Mouse (Mus musculus) liver, adult (tissue): ENCODE results near the gene Mvb12b.

Experiments used
- GATA4 ChIP-seq: IDR thresholded peaks from 2 replicates; pipeline ENCODE4 v1.6.1; 2014; ENCODE audit warnings: mild to moderate bottlenecking, low read length; ENCODE audit not compliant: insufficient replicate concordance

Mvb12b gene

DNA sequence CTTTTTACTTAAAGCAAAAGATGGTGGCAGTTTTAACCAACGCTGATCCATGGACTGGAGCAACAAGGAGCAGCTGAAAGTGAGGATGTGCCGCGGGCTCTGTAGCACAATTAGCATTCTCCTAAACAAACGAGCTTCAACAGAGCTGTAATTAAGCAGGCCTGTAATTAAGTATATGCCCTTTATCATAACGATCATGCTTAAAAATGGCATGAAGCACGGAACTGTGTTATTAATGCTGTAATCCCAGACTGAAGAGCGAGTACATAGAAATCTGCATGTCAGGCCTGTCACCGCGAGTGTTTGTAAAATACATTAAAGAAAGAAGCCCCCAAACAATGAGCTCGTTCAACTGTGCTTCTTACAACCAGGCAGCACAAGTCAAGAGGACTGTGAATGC lies 128.3 kb downstream of the Mvb12b start:
- no peak for TF ChIP-seq GATA4

DNA sequence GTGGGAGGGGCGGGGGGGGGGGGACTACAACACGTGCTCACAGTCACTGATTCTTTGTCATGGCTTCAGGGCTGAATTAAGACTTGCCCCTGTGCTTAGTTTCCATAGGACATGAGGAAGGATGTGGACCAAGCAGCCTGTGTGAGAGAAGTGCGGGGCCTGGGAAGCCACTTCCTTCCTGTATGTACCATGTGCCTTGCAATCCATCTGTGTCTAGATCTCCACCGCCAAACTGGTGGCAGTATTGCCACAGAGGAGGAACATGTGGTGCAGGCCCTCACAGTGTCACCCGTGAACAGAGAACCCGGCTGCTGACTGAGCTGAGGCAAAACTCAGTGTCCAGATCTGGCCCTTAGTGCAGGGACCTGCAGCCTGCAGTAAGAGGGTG lies 132.1 kb downstream of the Mvb12b start:
- TF ChIP-seq GATA4, result no peak

DNA sequence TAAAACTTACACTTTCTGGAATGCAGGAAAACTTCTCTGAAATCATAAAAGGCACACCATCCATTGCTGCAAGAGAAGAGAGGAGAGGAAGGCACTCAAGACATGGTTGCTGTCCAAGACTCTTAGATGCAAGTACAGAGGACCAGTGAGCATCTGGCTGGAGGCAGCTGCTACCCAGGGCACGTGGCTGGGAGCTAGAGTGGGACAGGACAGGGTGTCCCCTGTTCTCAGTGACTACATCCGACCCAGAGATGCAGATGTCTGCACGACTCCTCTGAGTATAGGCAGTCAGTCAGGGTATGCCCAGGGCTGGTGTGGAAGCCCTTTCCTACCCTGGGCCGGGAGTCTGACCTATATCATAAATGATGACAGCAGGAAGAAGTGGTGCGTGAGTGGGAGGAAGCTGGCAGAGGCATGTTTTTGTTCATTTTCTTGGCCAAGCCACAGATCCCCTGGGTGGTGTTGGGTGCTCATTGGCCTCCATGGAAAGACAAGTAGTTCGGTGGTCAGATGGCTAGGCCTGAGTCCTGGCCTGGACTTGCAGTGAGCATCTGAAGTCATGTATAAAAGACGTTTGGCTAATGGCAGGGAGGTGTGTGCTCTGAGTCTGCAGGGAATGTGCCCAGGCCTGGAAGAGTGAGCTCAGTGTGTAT lies 132.6 kb downstream of the Mvb12b start:
- no peak for TF ChIP-seq GATA4

DNA sequence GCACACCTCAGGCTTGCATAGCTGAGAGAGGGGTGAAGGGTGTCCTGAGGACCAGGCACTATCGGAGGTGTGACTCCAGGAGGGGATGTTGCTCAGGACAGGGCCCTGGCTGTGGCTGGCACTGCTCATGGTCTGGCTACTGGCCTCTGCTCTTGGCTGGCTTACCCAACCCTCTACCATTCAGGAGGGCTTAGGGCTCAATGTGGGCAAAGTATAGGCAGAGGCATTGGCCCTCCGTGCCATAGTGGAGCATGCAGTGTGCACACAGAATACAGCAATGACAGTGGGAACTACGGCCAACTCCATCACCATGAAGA lies 133.5 kb downstream of the Mvb12b start:
- no peak for TF ChIP-seq GATA4

DNA sequence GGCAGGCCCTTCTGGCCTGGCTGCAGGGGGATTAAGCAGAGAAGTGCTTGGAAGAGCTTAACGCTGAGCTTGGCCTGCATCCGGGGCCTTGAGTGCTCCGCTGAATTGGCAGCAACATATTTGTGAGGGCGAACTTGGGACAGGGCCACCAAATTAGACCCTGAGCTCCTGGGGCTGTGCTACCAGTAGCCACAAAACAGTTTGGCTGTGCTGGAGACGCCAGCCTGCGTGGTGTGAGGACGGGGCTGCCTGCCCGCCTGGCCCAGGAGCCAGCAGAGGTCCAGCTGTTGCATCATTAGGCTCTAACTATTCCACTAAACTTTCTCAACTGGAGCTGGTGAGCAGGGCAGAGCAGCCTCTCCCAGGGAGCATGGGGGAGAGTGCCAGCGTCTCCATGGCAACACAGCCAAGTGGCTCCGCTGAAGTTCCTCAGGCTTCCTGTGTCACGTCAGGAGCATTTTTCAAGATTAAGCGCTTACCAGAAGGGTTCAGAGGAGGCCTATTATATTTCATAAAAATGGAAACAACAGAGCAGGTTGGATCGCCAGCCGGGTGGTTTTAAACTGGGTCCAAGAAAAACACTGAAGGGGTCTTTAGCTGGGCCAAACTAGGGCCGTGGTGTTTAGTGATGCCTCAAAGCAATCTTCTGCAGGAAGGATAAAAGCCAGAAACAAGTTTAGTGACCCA lies 134.0 kb downstream of the Mvb12b start:
- no peak; the same call in 1 of the 2 replicates for TF ChIP-seq GATA4

DNA sequence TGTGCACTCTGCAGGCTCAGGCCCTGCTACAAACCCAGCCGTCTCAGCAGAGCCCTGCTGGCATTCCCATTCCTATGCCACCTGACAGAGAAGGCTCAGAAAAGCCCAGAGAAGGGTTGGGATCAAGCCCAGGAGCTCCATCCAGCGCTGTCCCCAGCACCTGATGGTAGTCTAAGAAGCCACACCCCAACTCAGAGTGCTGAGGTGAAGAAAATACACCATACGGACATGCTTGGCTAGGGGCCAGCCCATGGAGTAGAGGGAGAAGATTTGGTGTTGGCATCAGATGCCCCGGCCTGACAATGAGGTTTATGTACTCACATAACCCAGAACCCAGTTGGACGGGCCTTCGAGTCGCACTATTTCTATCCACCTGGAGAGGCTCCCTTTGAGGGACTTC lies 137.1 kb downstream of the Mvb12b start:
- TF ChIP-seq GATA4, result no peak

DNA sequence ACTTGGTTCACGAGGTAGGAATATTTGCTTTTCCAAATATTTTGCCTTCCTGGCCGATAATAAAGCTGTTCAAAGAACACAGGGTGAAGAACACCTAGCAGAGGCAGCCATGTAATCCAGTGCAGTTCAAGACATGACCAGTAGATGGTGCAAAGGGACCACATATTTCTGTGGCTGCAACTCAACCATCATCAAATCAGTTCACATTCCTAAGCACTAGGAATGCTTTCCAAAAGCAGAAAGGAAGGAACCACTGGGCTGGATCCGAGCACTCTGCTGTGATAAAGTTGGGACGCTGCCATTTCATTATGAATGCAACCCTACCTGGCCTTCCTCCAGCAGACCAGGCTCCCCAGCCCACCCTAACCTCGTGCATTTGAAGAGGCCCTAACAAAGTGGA lies 141.3 kb downstream of the Mvb12b start:
- TF ChIP-seq GATA4, result no peak

DNA sequence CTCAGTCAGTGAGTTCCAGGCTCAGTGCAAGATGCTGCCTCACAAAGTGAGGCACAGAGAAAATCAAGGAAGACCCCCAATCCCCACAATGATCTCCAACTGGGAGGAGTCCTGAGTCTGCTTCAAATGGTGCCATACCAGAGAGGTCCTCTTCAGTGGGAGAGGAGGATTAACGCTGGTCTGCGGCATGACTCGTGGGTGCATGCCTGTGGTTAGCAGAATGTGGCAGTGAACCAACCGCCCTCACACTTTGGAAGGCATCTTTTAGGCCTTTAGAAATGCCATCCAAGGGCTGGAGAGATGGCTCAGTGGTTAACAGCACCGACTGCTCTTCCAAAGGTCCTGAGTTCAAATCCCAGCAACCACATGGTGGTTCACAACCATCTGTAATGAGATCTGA lies 142.0 kb downstream of the Mvb12b start:
- no peak for TF ChIP-seq GATA4

DNA sequence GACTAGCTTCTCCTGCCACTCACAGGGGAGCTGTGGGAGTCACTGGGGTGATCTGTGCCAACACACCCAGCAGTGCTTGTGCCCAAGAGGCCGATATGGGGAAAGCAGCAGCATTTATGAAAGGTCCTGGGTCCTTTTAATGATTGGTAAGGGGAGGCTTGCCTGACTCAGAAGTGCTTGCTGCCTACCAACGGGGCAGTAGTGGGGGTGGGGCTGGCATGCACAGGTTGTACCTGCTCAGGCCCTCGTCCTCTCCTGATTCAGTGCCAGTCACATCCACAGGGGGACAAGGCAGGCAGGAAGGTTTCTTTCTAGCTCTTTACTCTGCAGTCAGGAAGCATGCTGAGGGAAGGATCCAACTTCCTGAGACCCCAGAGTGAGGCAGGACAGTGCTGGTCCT lies 150.6 kb downstream of the Mvb12b start:
- TF ChIP-seq GATA4, result no peak

DNA sequence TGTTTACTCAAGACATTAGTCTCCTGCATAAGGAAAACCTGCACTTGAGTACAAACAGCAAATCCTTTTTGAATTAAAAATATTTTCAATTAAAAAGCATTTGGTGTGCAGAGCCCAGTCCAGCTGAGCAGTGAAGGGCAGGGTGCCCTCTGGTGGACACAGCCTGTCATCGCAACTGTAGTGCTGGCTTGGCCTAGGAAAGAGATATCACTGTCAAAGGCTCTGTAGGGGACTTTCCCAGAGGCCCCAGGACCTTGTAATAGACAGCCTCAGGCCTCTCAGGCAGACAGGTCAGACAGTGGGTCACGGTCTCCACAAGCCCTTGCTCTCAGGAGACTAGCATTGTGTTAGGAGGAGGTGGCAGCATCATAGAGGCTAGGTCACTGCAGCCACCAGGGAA lies 151.0 kb downstream of the Mvb12b start:
- TF ChIP-seq GATA4, result no peak

DNA sequence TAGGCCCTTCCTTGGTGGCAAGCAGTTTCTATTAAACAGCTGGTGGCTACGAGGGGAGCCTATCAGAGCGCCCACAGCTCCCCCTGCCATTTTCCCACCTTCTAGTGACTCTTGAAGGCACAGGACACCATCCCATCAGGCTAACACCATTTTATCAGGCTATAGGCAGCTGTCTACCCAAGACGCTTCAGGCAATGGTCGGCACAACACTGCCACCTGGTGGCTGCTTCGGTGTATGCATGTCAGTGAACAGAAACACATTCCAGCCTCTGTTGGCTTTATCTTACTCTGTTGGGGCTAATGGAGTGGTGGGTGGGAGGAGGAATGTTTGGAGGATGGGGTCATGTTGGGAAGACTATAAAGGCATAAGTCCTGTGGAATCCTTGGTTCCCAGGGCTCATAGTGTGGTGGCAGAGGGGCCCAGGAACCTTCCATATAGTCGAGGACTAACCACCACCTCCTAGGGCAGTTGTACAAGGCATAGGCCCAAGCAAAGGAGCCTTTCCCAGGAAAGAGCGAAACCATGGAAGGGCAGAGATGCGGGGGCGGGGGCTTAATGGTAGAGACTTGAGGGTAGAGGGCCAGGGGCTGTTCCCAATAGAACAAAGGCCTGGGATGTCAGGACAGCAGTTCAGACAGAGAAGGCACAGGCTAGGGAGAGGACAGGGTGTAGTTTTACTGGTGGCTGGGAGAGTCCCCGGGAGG lies 152.8 kb downstream of the Mvb12b start:
- no peak for TF ChIP-seq GATA4

DNA sequence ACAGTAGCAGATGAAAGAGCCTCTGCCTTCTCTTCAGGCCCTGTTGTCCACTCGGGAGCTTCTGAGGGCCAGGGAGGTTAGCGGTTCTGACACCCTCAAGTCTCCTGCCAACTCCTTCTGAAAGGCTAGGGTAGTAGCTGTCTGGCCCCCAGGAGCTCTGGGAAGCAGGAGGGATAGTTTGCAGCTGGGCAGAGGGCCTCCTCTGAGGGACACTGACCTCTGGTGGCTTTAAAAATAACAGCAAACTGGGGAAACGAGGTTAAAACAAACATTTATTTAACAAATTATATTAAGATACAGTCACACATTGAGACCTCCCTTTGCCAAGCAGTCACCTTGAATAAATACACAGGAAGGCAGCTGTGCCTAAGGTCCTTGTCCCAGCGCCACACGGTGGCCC lies 158.0 kb downstream of the Mvb12b start:
- no peak for TF ChIP-seq GATA4

DNA sequence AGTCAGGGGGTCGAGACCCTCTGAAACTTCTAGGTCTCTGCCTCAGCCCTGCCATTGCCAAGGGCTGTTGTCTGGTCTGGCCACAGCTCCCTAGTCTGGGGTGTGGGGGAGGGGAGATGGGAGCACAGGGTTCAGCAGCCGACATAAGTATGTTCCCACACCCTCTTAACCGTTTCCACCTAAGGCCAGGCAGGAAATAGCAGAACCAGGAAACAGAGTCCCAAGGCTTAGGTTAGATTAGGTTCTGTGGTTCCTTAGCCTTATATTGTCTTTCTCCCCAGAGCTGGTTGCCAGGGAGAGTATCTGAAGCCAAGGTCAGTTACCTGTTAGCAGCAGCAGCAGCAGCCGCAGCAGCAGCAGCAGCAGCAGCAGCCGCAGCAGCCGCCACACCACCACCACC lies 160.5 kb downstream of the Mvb12b start:
- no peak for TF ChIP-seq GATA4

DNA sequence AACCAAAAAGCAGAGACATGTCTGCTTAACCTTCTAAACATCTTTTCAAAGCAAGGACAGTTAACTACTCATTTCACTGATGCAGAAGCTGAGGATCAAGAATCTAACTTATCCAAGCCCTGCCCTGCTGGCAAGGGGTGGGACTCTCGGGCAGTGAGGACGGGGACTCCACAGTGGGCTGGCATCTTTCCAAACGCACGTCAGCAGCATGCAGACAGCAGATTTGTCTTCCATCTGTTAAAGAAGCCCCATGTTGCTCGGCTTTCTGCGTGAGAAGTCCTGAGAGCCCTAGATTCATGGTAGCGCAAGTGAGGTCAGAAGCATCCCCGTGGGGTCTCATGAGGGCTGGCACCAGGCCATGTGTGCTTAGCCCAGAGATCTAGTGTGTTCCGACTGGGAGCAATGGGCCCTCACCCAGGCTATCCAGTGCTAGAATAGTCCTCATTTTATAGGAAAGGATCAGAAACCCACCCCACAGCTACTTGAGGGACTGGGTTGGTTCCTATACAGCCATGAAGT lies 167.3 kb downstream of the Mvb12b start:
- no peak for TF ChIP-seq GATA4

DNA sequence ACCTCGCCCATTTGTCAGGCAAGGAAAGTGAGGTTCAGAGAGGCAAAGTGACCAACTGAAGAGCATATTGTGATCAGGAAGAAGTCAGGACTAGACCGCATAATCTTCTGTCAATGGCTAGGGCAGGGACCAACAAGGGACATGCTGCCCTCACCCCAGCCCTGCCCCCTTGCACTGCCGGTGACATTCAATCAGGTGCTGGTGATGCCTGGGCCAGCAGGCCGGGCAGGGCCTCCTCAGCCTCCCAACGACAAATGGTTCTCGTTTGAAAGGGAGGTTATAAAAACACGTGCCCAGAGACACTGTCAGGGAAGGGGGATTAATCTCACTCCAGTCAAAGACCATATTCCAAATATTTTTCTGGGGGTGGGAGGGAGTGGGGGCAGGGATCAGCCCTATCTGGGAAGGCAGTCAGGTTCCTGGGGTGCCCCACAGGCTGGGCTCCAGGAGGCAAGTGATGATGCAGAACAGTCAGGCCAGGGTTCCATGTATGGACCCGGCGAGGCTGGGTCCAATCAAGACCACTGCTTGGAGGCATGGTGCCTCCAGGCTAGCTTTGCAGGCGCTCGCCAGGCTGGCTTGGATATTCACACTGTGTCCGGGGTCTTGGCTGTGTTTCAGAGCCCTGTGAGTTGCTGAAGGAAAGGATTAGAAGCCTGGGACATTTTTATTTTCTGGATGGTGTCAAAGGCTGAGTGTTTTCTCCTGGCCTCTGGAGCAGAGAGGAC lies 168.2 kb downstream of the Mvb12b start:
- TF ChIP-seq GATA4, result no peak

DNA sequence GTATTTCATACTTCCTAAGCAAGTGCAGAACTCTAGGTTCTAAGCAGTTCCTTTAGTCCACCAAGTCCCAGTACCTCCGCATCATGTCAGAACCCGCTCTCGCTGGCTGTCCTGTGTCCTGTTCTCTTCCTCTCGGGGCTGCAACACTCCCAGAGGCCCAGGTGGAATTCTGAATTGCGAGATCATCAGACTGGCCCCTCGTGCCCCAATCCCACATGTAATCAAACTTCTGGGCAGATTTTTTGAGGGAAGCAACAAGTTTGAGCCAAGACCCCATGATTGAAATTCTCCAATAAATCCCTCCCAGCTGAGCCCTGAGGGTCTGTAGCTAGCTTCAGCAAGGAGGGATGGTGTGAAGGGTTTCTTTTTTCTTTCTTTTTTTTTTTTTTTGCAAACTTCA lies 169.2 kb downstream of the Mvb12b start:
- no peak for TF ChIP-seq GATA4
